ENCODE assay signal across 10 mouse cellular contexts in genomic region chr4:99298676-99299075, GRCm38 (mm10). TPM values are rescaled to one million over a fixed set of nuclear protein-coding genes. Genes with fewer than 3 reads are reported as not detected.
DNase-seq lines count a peak whose midpoint lies in the region; ATAC-seq and TF ChIP-seq lines count a peak whose summit lies in the region.
"Had no signal": no experiment of that assay in that cellular context is flagged by ENCODE, and none has a peak within 500 bp of the region (broad histone marks: within the 10 kb centered on the region; RNA-seq: fewer than 3 reads in every experiment).

No protein-coding gene starts in this region.

- H3K4me1 ChIP-seq in intestine, embryonic 14.5 days (replicated peaks; ENCODE audit: control insufficient read depth, insufficient read depth, low read length): no peaks in the 10 kb centered on the region
- no peaks in the 10 kb centered on the region for H3K4me1 ChIP-seq in intestine, embryonic 16.5 days (ENCODE audit: control insufficient read depth, insufficient read depth, low read length)
- no peaks in the 10 kb centered on the region for H3K4me1 ChIP-seq in cortical plate, adult 2 months (ENCODE audit: control insufficient read depth, insufficient read depth, low read length)
- H3K4me1 ChIP-seq: embryonic facial prominence, embryonic 15.5 days; lung, embryonic 15.5 days had no signal

- TF ChIP-seq POLR2A in cortical plate, adult 2 months (IDR thresholded peaks at IDR 0.05; ENCODE audit: extremely low read depth, insufficient read depth, low read length): no peak

- no peaks in the 10 kb centered on the region for H3K36me3 ChIP-seq in intestine, embryonic 14.5 days (ENCODE audit: control insufficient read depth, insufficient read depth, low read length)
- no peaks in the 10 kb centered on the region for H3K36me3 ChIP-seq in intestine, embryonic 16.5 days (ENCODE audit: control insufficient read depth, insufficient read depth, low read length)
- H3K36me3 ChIP-seq: embryonic facial prominence, embryonic 15.5 days; lung, embryonic 15.5 days had no signal

- no peak overlapping the region for H3K4me3 ChIP-seq in intestine, embryonic 14.5 days (ENCODE audit: low read depth, low read length)
- H3K4me3 ChIP-seq in intestine, embryonic 16.5 days (ENCODE audit: low read length): no peak overlapping the region
- H3K4me3 ChIP-seq in cortical plate, adult 2 months (ENCODE audit: insufficient read depth, low read length): no peak overlapping the region
- H3K4me3 ChIP-seq: embryonic facial prominence, embryonic 15.5 days; lung, embryonic 15.5 days had no signal

- H3K27me3 ChIP-seq in intestine, embryonic 14.5 days (replicated peaks; ENCODE audit: control insufficient read depth, insufficient read depth, low read length): no peaks in the 10 kb centered on the region
- H3K27me3 ChIP-seq in intestine, embryonic 16.5 days (replicated peaks; ENCODE audit: control insufficient read depth, insufficient read depth, low read length): no peaks in the 10 kb centered on the region
- H3K27me3 ChIP-seq: embryonic facial prominence, embryonic 15.5 days; lung, embryonic 15.5 days had no signal

- TF ChIP-seq CTCF in cortical plate, adult 2 months (IDR thresholded peaks at IDR 0.05; ENCODE audit: extremely low read depth, insufficient read depth, low read length): peak; percentile 75

- 16% methylated on average over 4 of the region's 4 CpGs for WGBS in intestine, embryonic 14.5 days
- 13% methylated on average over 4 of the region's 4 CpGs for WGBS in intestine, embryonic 16.5 days

- DNase-seq in intestine, embryonic 14.5 days (ENCODE audit: low spot score): peak; percentile 74
- DNase-seq in 416B (ENCODE audit: low read depth): peak; percentile 68
- DNase-seq in MEL-GATA-1-ER (ENCODE audit: extremely low read depth, low read depth): peak; percentile 18
- peak; percentile 47 for DNase-seq in kidney, postnatal 14 days

- ATAC-seq in intestine, embryonic 14.5 days (replicated peaks; ENCODE audit: low FRiP score, low TSS enrichment, low read depth): no peak
- no peak for ATAC-seq in intestine, embryonic 16.5 days
- peak; percentile 98 for ATAC-seq in megakaryocyte progenitor cell, adult 5-6 weeks (replicated peaks; ENCODE audit: poor library complexity)
- no peak for ATAC-seq in inflammation-experienced regulatory T-cells, adult 6 months

- H3K4me2 ChIP-seq in intestine, embryonic 14.5 days (ENCODE audit: low read length): no peak overlapping the region
- H3K4me2 ChIP-seq in intestine, embryonic 16.5 days (ENCODE audit: low read depth, low read length): no peak overlapping the region
- H3K4me2 ChIP-seq: embryonic facial prominence, embryonic 15.5 days; lung, embryonic 15.5 days had no signal

- H3K9me3 ChIP-seq in intestine, embryonic 14.5 days (ENCODE audit: control insufficient read depth, low read length): peaks cover 5% of the 10 kb centered on the region; the same call in 1 of the 2 replicates
- H3K9me3 ChIP-seq in intestine, embryonic 16.5 days (ENCODE audit: control insufficient read depth, low read length): no peaks in the 10 kb centered on the region
- H3K9me3 ChIP-seq: embryonic facial prominence, embryonic 15.5 days; lung, embryonic 15.5 days had no signal

- no peak overlapping the region for H3K9ac ChIP-seq in intestine, embryonic 14.5 days (ENCODE audit: low read length)
- H3K9ac ChIP-seq in intestine, embryonic 16.5 days (ENCODE audit: low read depth, low read length): no peak overlapping the region
- H3K9ac ChIP-seq: embryonic facial prominence, embryonic 15.5 days; lung, embryonic 15.5 days had no signal

- no peak overlapping the region for H3K27ac ChIP-seq in intestine, embryonic 14.5 days (ENCODE audit: low read depth)
- no peak overlapping the region for H3K27ac ChIP-seq in intestine, embryonic 16.5 days (ENCODE audit: low read length)
- H3K27ac ChIP-seq in cortical plate, adult 2 months (ENCODE audit: insufficient read depth, low read length): no peak overlapping the region
- H3K27ac ChIP-seq: embryonic facial prominence, embryonic 15.5 days; lung, embryonic 15.5 days had no signal

RNA-seq across cellular contexts. Expression of gene Gm12689, which starts 3.0 kb away (rescaled TPM):
- 0.30 TPM in 1 of 2 replicates, not detected in the other for polyA plus RNA-seq in intestine, embryonic 14.5 days (2014; fragmentation: Nextera tagmentation; extraction: Ambion mirVana)
- 0.12 TPM in 1 of 2 replicates, not detected in the other for polyA plus RNA-seq in intestine, embryonic 16.5 days (2015; fragmentation: Nextera tagmentation; extraction: Ambion mirVana)
- polyA plus RNA-seq in cortical plate, adult 2 months (2012; rRNA removed): 2.4 and 2.6 TPM in 2 replicates
- 0.61 and 1.2 TPM in 2 replicates for total RNA-seq in megakaryocyte progenitor cell, adult 5-6 weeks (2015)
- total RNA-seq in megakaryocyte progenitor cell, adult 5-6 weeks (2017): 0.62 TPM in 1 of 2 replicates, not detected in the other
- not detected for polyA plus RNA-seq in inflammation-experienced regulatory T-cells, adult 6 months (2017; shearing (Covaris generic))
- polyA plus RNA-seq: lung, embryonic 15.5 days had no signal

Comparison
In these comparisons a context has a peak if more than half of its experiments do, and no peak if none do; other contexts are left out.
1. DNase-seq: peak in every context shown above with its lines; median percentile 74 in intestine, embryonic 14.5 days; 68 in 416B; 47 in kidney, postnatal 14 days; 18 in MEL-GATA-1-ER.